Mouse (Mus musculus): Measurements from ENCODE around the gene Sema3b.

The Sema3b gene

DNA sequence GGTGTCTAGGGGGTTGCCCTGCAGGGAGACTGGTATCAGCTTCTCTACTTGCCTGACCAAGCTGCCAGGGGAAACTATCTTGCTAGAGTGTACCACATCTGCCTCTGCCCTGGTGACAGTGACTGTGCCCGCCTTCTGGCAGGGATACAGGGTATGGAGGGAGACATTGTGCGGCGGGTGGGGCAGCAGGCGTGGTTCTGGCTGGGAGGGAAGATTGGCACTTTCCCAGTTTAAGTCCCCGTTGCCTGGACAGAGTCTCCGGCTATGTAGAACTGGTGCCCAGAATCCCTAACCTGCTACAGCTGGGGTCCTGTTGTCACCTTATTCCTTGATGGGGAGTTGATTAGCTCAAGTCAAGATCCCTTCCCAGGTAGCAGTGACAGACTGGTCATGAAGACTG is 23.4 kb upstream of the Sema3b start:
- DNase-seq: no peak

DNA sequence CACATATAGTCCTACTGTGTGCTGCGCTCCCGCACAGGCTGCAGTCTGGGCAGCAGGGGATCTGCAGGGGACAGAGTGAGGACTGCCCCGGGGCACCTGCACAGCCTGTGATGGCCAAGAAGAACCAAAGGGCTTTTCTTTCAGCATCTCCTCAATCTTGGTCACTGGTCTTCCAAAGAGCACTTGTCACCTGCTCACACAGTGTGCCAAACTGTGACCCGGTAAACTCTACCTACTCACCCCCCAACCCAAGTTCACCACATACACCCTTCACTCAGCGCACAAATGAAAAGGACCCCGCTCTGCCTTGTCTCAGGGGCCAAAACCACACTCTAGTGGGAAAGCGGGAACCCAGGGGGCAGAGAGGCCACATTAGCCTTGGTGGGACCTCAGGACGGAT is 22.8 kb upstream of the Sema3b start:
- DNase-seq: no peak

DNA sequence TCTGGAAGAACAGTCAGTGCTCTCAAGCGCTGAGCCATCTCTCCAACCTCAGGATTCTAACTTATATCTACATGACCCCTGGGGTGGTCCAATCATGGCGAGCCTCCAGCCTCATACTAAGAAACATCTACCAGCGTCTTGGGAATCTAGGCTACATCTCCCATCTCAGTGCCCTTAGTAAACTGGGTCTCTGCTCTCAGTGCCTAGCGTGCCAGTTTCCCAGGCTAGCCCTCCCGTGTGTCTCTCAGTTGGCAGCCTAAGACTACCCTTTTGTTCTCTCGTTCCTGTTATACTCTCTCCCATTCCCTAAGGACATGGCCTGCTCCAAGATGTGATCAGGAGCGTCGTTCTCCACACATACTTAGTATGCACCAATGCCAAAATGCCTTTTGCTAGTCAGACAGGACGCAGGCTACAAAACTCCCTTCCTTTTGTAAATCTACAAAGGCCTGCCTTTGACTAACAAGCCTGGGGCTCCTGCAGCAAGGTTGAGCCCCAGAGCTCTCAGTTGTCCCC is 22.3 kb upstream of the Sema3b start:
- DNase-seq: no peak

DNA sequence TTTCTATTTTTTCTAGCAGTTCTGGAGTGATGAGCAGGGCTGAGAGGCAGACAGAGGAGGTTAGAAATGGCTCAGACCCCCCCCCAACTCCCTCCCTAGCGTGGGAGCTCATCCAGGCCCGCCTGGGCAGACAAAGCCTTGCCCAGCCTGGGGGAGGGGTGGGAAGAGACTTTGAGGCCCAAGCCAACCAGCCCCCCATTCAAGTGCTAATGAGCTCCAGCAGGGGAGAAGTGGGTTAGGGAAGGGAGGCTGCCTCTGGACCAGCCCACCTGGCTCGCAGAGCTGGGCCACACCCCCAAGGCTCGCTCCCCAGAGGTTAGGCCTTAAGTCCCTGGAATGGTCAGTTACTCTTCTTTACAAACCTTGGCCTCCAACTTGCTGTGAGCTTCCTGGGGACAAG is 21.5 kb upstream of the Sema3b start:
- no peak for DNase-seq

DNA sequence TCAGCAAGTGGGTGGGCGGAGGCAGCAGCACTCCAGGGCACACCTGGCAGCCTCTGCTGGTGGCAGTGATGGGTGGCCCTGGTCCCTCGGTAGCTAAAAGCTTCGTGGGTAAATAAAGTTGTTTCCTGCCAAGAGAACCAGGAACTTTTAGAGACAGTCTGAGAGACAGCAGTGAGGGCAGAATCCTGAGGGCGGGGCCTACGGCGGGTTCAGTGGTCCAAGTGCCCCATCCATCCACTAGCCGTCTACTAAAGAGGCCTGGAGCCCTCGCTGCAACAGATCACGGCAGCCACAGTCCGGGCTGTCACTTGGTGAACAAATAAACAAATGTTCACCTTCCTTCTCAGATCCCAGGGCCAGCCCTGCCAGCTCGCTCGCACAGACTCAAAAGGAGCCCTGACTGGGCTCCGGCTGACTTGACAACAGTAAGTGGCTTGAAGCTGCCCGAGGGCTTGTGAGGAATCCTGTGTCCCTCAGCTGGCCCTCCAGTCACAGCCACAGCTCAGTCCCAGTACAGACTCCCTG is 20.9 kb upstream of the Sema3b start:
- peak in 1 of 2 experiments; percentile 40 for DNase-seq

DNA sequence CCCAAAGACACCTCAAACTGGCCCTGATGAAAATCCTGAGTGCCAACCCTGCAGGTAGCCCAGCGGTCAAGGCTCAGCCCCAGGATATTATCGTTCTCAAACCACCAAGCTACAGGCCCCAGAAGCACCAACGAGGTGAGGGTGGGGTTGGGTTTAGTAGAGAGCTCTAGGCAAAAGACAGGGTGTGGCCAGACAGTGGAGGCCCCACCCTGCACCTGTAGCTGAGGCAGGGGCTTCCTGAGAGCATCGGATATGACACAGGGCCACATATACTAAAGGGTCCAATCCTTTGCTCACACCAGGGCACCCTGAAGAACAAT is 20.3 kb upstream of the Sema3b start:
- no peak for DNase-seq

DNA sequence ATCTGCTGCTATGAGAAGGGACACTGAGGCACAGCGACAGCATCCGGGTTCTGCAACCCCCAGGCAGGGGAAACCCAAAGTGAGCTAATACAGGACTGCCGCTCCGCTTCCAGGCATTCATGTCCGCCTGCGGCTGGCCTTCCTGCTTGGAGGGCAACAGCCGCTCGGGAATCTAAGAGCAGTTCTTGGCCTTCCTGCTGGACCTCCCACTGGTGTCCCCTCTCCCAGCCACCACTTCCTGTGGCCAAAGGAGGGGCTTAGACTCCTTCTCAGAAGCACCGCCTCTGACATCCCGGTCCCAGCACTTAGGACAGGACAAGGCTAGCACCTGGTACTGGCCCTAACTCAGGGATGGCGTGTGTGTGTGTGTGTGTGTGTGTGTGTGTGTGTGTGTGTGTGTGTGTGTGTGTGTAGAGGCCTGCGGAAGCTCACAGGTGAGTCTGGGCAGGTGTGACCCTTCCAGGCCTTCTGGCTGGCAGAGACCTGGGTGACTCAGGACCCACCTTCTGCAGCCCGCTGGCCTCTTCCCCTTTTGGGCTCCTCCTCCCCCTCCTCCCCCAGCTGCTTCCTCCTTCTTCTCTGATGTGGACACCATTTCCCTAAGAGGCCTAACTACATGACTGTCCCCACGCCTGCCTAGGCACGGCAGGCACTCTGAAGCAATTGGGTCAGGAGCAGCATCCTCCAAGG is 19.8 kb upstream of the Sema3b start:
- DNase-seq: peak; percentile 65 to 70

DNA sequence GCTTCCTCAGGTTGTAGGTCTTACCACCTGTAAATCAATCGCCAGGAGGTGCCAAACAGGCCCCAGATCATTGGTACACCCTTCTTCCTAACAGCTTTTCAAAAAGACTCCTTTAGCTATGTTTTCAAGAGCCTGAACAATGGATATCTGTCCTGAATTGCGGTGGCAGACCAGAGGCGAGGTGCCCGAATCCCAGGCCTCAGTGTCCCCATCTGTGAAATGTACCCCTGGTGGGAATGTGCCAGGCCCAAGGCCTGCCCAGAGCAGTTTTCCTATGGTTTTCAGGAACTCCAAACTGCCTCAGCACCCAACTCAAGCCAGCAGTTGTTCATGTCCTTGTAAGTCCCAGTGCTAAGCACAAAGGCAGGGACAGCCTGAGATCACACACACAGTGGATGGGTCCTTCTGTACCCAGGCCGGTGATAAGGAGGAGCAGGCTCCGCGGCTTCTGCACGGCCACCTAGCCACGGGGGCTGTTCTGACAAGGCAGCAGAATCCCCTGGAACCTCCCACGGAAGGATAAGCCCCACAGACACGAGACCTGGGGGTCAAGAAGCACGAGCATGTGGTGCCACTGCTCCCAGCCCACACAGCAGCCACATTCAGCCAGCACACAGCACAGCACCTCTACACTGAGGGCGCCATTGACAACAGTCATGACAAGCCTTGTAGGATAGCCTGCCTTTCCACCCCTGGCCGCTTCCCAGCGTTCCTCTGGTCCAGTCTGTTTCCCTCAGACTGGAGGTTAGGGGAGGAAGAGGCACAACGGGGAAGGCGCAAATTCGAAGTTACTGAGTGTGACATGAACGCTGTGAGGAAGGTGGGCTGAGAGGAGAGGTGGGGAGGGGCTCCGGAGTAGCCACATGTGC is 18.6 kb upstream of the Sema3b start:
- no peak for DNase-seq

DNA sequence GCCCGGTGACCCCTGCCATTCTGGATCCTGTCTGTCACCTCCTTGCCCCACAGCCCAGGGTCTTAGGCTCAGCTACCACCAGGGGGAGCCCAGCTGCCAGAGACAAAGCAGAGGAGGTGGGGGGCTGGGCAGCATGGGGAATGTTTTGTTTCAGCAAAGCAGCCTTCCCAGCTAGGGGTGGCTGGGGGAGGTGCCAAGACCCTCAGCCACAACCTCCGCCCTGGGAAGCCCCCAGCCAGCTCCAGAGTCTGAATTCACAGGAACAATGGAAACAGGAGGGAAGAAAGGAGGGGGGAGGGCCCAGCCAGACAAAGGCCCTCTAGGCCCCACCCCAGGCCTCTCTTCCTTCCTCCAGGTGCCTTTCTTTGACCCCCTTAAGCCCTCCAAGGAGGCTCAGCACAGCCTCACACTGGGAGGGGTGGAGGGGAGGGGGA is 17.8 kb upstream of the Sema3b start:
- DNase-seq: peak; percentile 69 to 86

DNA sequence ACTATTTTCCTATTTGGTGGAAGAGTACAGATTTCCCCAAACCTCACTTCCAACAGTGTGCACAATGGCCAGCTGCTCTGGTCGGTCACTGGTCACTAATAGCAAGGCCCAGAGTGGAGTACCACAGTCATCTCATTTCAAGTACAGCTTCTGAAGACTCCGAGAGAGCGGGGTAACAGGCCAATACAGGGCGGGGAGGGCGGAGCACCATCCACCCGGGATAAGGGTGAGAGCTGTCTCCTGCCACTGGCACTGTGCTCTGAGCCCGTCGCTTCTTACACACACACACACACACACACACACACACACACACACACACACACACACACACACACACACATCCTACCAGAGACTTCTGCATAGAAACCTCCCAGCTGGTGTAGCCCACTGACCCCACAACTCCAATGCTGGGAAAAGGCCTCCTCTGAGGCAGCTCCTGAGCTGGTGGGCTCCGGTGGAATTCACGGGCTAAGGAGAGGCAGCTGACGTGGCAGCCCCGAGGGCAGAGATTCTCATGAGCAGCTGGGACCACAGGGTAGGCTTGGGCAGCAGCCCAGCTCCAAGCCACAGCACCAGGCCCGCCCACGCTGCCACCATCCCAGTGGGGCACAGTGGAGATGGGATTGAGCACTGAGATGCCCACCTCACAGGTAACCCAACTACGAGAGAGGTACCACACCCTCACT is 17.3 kb upstream of the Sema3b start:
- DNase-seq: no peak

DNA sequence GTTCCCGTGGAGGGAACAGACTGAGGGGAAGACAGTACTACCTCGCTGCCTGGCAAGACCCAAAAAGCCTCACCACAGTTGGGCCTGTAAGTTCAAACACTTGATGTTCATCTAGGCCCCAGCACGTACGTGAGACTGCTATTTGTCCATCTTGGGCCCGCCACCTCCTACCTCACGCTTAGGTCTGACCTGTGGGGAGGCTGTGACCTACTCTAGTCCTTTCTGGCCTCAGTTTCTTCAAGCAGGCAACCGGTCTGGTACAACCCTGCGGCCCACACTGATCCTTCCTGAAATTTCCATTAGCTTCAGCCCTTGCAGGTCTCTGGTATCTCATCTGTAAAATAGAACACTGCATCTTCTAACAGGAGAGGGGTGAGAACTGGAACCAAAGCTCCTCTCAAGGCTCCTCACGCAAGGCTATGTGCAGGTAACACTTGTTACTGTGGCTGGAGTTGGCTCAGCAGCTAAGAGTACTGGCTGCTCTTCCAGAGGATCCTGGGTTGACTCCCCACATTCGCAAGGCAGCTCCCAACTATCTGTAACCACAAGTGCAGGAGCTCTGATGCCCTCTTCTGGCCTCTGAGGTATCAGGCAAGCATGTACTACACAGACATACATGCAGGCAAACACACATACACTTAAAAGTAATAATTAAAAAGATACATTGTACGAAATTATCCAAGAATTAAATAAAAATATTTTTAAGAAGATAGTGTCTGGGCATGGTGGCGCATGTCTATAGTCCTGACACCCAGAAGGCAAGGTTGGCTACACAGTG is 16.5 kb upstream of the Sema3b start:
- DNase-seq: no peak

DNA sequence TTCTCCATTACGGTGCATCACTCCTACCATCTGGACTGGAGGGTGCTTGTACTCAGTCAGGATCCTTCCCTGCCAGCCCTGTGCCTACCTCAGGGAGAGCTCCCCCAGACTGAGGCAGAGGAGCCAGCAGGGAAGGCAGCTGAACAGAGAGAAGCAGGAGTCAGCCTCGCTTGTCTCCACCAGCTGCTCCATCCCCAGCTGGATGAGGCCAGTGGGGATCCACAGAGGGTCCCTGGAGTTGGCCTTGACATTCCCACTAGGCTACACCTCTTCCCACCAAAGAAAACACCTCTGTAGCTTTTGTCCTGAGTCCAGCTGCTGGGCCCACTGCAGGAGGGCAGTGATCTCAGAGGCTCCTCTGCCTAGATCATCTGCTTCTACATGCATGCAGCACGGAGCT is 15.9 kb upstream of the Sema3b start:
- no peak for DNase-seq

DNA sequence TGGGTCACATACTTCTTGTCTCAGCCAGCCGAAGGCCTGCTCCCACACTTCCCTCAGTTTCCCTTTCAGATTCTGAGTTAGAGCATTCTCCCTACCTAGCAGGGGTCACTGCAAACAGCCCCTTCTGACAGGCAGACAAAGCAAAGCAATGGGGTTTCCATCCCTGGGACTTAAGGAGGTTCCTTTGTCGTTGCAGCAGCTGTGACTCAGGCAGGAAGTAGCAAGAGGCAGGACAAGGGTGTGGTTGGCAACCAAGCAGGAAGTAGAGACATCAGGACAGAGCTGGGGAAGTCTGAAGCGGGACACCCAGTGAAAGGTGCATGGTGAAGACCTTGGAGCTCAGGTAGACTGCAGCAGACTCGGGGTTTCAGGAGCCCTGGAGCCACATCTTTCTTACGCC is 15.5 kb upstream of the Sema3b start:
- DNase-seq: no peak

DNA sequence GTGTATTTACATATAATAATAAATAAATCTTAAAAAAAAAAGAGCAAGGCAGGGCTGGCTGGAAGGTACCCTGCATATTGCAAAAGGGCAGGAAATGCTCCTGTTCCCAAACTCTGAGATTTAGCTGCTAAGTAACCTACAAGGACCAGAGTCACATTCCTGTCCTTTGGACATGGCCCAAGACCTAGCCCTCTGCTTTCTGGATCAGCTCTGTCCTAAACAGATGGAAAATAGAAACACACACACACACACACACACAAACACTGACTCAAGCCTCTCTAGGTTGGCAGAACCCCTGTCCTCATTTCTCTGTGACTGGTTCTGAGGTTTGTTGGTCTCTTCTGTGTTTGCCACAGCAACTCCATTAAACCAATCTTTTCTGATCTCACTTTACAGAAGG is 11.9 kb upstream of the Sema3b start:
- no peak for DNase-seq

DNA sequence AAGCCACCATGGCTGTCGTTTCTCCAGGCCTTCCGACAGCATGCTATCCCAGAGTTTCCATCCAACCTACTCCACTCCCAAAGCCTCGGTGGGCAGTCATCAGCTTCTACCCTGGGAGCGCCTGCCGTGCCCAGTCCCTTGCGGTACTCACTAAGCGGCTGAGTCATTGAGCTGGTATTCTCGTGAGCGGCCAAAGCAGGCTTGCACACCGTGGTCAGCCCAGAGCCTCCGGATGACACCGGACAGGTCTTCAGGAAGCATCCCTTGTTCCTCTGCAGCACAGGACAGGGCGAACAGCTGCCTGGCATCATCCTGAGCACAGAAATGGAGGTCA is 10.5 kb upstream of the Sema3b start:
- no peak for DNase-seq

DNA sequence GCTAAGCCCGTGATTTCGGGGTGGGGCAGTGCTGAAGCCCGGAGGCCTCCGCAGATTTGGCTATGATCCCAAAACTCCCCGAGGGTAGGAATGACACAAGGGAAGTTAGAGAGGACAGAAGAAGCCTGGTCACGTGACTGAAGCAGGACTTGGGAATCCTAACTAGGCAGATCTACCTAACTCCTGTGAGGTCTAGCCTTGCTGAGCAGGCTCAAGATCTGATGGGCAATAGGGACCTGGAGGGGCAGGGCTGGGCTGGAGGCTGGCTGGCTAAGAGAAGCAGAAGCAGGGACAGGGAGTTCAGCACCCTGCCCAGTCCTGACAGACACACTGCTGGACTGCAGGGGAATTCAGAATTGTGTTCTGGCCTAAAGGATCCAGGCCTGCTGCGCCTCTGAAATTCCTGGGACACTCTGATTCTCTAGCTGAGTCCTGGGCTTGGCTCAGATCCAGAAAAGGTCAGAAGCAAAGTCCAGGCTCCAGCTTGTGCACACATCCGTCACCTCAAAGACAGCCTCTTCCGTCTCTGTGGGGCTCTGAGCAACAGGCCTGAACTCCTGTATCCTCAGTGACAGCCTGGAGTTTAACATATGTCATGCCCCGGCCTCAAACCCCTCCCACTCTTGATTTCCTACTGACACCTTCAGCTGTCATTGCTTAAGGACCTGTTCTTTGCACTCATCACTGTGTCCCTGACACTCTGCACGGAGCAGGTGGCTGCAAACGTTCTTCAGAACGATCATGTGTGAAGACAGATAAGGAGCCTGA is 9.9 kb upstream of the Sema3b start:
- DNase-seq: no peak

DNA sequence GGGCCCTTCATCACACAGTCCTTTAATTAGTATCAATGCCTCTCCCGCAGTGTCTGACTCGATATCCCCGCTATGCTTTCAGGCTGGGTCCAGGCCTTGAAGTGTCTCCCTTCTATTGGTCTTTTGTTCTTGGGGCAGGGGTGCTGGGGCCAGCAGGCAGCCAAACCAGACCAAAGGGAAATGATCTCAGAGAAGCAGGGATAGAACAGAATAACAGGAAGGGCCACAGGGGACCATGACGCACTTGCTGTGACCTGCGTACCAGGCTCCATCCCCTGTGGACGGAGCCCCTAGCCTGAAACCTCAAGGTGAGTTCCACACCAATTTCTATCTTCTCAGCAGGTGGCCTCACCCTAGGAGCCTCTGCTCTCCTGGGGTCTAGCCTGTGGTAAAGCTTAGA is 9.1 kb upstream of the Sema3b start:
- DNase-seq: no peak

DNA sequence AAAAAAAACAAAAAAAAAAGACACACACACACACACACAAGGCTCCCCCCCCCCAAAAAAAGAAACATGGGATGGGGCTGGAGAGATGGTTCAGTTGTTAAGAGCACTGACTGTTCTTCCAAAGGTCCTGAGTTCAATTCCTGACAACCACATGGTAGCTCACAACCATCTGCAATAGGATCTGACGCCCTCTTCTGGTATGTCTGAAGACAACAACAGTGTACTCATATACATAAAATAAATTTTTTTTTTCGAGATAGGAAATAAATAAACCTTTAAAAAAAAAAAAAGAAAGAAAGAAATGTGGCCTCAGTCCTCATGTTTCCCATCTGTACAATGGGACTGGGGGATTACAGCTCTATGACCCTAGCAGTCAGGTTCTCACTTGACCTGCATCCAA is 8.4 kb upstream of the Sema3b start:
- DNase-seq: no peak

DNA sequence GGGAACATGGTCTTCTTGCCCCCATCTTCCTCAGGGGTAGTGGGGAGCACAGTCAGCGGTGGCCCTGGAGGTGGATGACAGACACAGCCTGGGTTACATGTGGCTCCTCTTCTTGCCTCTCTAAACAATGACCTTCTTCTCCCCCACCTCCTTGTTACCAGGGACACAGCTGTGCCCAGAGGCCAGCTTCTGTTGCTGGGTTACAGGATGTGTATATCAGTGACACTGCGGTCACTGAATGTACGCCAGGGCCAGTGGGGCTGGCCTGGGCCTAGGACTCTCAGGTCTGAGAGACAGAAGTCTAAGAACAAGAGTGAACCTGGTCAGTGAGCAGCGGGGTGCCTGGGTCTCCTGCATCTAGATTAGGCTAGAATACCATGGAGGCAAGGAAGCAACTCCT is 6.0 kb upstream of the Sema3b start:
- DNase-seq: no peak

DNA sequence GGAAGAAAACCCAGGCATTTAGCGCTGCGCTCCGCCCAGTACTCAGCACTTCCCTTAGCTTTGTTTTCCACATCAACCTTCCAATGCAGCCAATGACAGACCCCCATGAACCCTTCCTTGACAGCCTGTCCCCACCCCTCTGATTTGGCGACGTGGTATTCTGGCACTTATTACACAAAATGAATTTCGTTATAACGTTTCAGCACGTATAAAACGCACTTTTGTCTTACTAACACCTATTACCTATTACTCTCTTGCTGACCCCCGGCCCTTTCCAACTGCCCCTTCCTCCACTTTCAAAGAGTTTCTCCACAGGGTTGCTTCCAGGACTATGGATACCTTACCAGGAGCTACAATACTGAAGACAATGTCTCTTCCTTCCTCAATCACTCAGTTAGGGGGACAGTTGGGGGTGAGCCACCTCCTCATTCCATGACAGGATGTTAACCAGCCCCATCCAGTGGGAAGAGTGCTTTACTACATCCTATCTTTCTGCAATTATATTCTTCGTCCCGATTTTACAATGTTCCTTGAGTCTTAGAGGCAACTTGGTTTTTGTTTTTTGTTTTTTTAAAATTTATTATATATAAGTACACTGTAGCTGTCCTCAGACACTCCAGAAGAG is 4.0 kb upstream of the Sema3b start:
- DNase-seq: no peak

DNA sequence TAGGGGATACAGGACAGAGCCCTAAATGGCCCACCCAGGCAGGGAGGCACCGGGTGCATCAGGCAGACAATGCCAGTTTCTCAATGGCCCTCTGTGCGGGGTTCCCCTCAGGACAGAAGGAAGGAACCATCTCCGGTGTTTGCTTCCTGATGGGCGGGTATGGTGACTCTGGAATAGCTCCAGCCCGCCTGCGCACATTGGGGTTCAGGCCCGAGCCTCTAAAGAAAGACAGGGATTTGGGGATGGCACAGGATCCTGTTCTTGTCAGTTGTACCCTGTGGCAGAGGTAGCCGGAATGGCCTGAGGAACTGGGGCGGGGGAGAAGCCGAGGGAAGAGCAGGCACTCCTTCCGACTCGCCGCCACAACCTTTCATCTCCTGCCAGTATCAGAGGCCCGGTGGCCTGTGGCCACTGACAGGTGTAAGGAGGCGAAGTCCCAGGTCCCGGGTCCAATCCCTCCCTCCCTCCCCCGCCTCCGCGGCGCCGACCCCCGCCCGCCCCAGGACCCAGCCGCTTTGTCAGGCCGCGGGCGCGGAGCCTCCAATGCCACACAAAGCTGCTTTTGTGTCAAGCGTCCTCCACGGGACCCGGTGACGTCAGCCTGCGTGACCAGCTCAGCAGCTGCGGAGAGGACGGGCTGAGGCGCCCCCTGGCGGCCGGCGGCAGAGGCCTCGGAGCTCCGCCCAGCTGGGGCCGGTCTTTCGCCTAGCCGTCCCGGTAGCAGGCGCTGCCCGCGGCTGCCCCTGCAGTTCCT is 3.3 kb upstream of the Sema3b start:
- DNase-seq: peak; percentile 93 to 98
